Mouse (Mus musculus) midbrain, embryonic 14.5 days (tissue): ENCODE measurements around the gene Hist1h4n. TPM values are rescaled to one million over a fixed set of nuclear protein-coding genes. Genes with fewer than 3 reads are reported as not detected.

Experiments used
- microRNA-seq: library from miRNA; unstranded; fragments of <30 nt; microRNA quantifications from one replicate; pipeline ENCODE4, GENCODE M21; 2016
- polyA plus RNA-seq: library from polyadenylated mRNA; unstranded; fragments of >200 nt; fragmentation: Nextera tagmentation; extraction: Ambion mirVana; gene quantifications from 2 replicates; pipeline ENCODE4 v1.2.1, GENCODE M21; 2014

Hist1h4n gene
- polyA plus RNA-seq, 1 experiment from 2014 or later = 5.7 TPM

Small RNAs within 50 kb of the gene (microRNA-seq; reads per million reads assigned to microRNA genes)
- gene Gm19658 (not detected), gene Gm44346 (not detected), gene Gm44466 (not detected)

Other genes starting within 250 kb of the Hist1h4n start
- gene Olfr1362, start 218.2 kb downstream of the Hist1h4n start, polyA plus RNA-seq = not detected in 2 replicates
- gene Olfr11, start 189.7 kb downstream of the Hist1h4n start, polyA plus RNA-seq = not detected in 2 replicates
- not detected in 2 replicates for gene Olfr1361, start 168.8 kb downstream of the Hist1h4n start, polyA plus RNA-seq
- not detected in 2 replicates for gene Olfr1360, start 154.8 kb downstream of the Hist1h4n start, polyA plus RNA-seq
- not detected in 2 replicates for gene Olfr1359, start 134.1 kb downstream of the Hist1h4n start, polyA plus RNA-seq
- 1.2 TPM in 1 of 2 replicates, not detected in the other for gene Hist1h2bl, start 116.1 kb downstream of the Hist1h4n start, polyA plus RNA-seq
- gene Hist1h2ai, start 115.8 kb downstream of the Hist1h4n start, polyA plus RNA-seq = 13.6 and 22.1 TPM in 2 replicates
- 2.9 and 6.0 TPM in 2 replicates for gene Hist1h3h, start 114.5 kb downstream of the Hist1h4n start, polyA plus RNA-seq
- gene Hist1h2bm, start 110.2 kb downstream of the Hist1h4n start, polyA plus RNA-seq = 1.1 and 1.4 TPM in 2 replicates
- 0.66 TPM in 2 replicates for gene Hist1h4j, start 97.1 kb downstream of the Hist1h4n start, polyA plus RNA-seq
- gene Hist1h4k, start 81.7 kb downstream of the Hist1h4n start, polyA plus RNA-seq = 2.3 TPM in 1 of 2 replicates, not detected in the other
- gene Hist1h2ak, start 78.4 kb downstream of the Hist1h4n start, polyA plus RNA-seq = 2.4 and 4.4 TPM in 2 replicates
- gene Hist1h2bn, start 78.1 kb downstream of the Hist1h4n start, polyA plus RNA-seq = 1.0 and 1.6 TPM in 2 replicates
- gene Hist1h1b, start 51.6 kb downstream of the Hist1h4n start, polyA plus RNA-seq = 1.8 and 4.0 TPM in 2 replicates
- 49.4 and 58.4 TPM in 2 replicates for gene Hist1h3i, start 48.8 kb downstream of the Hist1h4n start, polyA plus RNA-seq
- 3.1 TPM in 1 of 2 replicates, not detected in the other for gene Hist1h2an, start 45.0 kb downstream of the Hist1h4n start, polyA plus RNA-seq
- gene Hist1h2bp, start 44.7 kb downstream of the Hist1h4n start, polyA plus RNA-seq = not detected in 2 replicates
- gene Hist1h2bq, start 22.0 kb downstream of the Hist1h4n start, polyA plus RNA-seq = 4.2 and 4.5 TPM in 2 replicates
- gene Hist1h2ao, start 21.7 kb downstream of the Hist1h4n start, polyA plus RNA-seq = not detected in 2 replicates
- not detected in 2 replicates for gene Hist1h4m, start 20.4 kb downstream of the Hist1h4n start, polyA plus RNA-seq
- 613 and 855 TPM in 2 replicates for gene Hist1h2ap, start 1.3 kb upstream of the Hist1h4n start, polyA plus RNA-seq
- gene Hist1h2br, start 1.5 kb upstream of the Hist1h4n start, polyA plus RNA-seq = 4.0 and 4.1 TPM in 2 replicates
- gene Zfp184, start 112.9 kb upstream of the Hist1h4n start, polyA plus RNA-seq = 16.8 and 18.2 TPM in 2 replicates
- not detected in 2 replicates for gene Pom121l2, start 149.0 kb upstream of the Hist1h4n start, polyA plus RNA-seq
- not detected in 2 replicates for gene Prss16, start 177.5 kb upstream of the Hist1h4n start, polyA plus RNA-seq
- gene Hist1h2ah, start 203.4 kb upstream of the Hist1h4n start, polyA plus RNA-seq = not detected in 2 replicates
- 0.86 and 1.1 TPM in 2 replicates for gene Hist1h2bk, start 203.7 kb upstream of the Hist1h4n start, polyA plus RNA-seq
- 6.6 and 6.8 TPM in 2 replicates for gene Hist1h4i, start 209.2 kb upstream of the Hist1h4n start, polyA plus RNA-seq
- gene Hist1h2ag, start 210.7 kb upstream of the Hist1h4n start, polyA plus RNA-seq = 9.4 and 11.7 TPM in 2 replicates
- 4.1 and 7.9 TPM in 2 replicates for gene Hist1h2bj, start 211.0 kb upstream of the Hist1h4n start, polyA plus RNA-seq